Mouse (Mus musculus): ENCODE data around the gene Cx3cl1. TPM values are rescaled to one million over a fixed set of nuclear protein-coding genes. Genes with fewer than 3 reads are reported as not detected.

Cx3cl1 gene
- total RNA-seq, 2 experiments from 2014 or later: 10.4 to 13.3 TPM

GRCm38 (mm10) chr8:94773700-94774171, 1.9 kb downstream of the Cx3cl1 start:
- no peak for DNase-seq

- no peak for DNase-seq
Observed at GRCm38 (mm10) chr8:94774601-94775000, 2.8 kb downstream of the Cx3cl1 start.

- DNase-seq: no peak
Observed at GRCm38 (mm10) chr8:94776346-94776745, 4.5 kb downstream of the Cx3cl1 start.

GRCm38 (mm10) chr8:94778036-94778435, 6.2 kb downstream of the Cx3cl1 start:
- DNase-seq: no peak

GRCm38 (mm10) chr8:94778473-94778872, 6.7 kb downstream of the Cx3cl1 start:
- DNase-seq: no peak

GRCm38 (mm10) chr8:94778895-94779533, 7.2 kb downstream of the Cx3cl1 start:
- no peak for DNase-seq

GRCm38 (mm10) chr8:94779534-94780294, 7.9 kb downstream of the Cx3cl1 start:
- DNase-seq: no peak

- DNase-seq: no peak
Observed at GRCm38 (mm10) chr8:94780491-94781154, 8.8 kb downstream of the Cx3cl1 start.

- DNase-seq: peak; percentile 66
Observed at GRCm38 (mm10) chr8:94781155-94781837, 9.5 kb downstream of the Cx3cl1 start.

- no peak for DNase-seq
Observed at GRCm38 (mm10) chr8:94781838-94782235, 10.0 kb downstream of the Cx3cl1 start.

- DNase-seq: no peak
Observed at GRCm38 (mm10) chr8:94783890-94784289, 12.1 kb downstream of the Cx3cl1 start.

GRCm38 (mm10) chr8:94785247-94785985, 13.6 kb downstream of the Cx3cl1 start:
- DNase-seq: peak; percentile 78

GRCm38 (mm10) chr8:94785995-94786595, 14.3 kb downstream of the Cx3cl1 start:
- DNase-seq: no peak

- peak; percentile 73 for DNase-seq
Observed at GRCm38 (mm10) chr8:94787524-94788501, 16.0 kb downstream of the Cx3cl1 start.

GRCm38 (mm10) chr8:94789256-94789955, 17.6 kb downstream of the Cx3cl1 start:
- DNase-seq: no peak

- no peak for DNase-seq
Observed at GRCm38 (mm10) chr8:94794368-94794767, 22.6 kb downstream of the Cx3cl1 start.

- DNase-seq: no peak
Observed at GRCm38 (mm10) chr8:94794782-94795181, 23.0 kb downstream of the Cx3cl1 start.

GRCm38 (mm10) chr8:94800278-94800968, 28.6 kb downstream of the Cx3cl1 start:
- DNase-seq: no peak

All from adrenal gland, postnatal 10 days (tissue).